Mouse (Mus musculus) gastrocnemius, postnatal 4 days (tissue): Measurements from ENCODE around the gene Nme7. TPM values are rescaled to one million over a fixed set of nuclear protein-coding genes. Genes with fewer than 3 reads are reported as not detected.

ENCODE experiments used
- DNase-seq, 2 experiments: peaks; one replicate each; pipeline ENCODE4 v3.0.0; 2021 to 2022; ENCODE audit warnings: low spot score in 2 of 2, mixed read lengths in 2 of 2
- total RNA-seq, 2 experiments: library from RNA; stranded (reverse); gene quantifications; 2 replicates each; pipeline ENCODE4 v1.2.3; 2021

The Nme7 gene
- total RNA-seq, 2 experiments from 2014 or later: 7.7 to 8.5 TPM

- no peak for DNase-seq
Measured at GRCm38 (mm10) chr1:164427777-164428176, 123.9 kb downstream of the Nme7 start.

- no peak for DNase-seq
Measured at GRCm38 (mm10) chr1:164428644-164429043, 124.7 kb downstream of the Nme7 start.

GRCm38 (mm10) chr1:164432649-164433048, 128.7 kb downstream of the Nme7 start:
- no peak for DNase-seq

GRCm38 (mm10) chr1:164434049-164434448, 130.1 kb downstream of the Nme7 start:
- DNase-seq: no peak

- no peak for DNase-seq
Measured at GRCm38 (mm10) chr1:164436749-164437148, 132.8 kb downstream of the Nme7 start.

- DNase-seq: no peak
Measured at GRCm38 (mm10) chr1:164440230-164440629, 136.3 kb downstream of the Nme7 start.

- no peak for DNase-seq
Measured at GRCm38 (mm10) chr1:164440708-164441407, 136.9 kb downstream of the Nme7 start.

- no peak for DNase-seq
Measured at GRCm38 (mm10) chr1:164441408-164441974, 137.6 kb downstream of the Nme7 start.

- DNase-seq: no peak
Measured at GRCm38 (mm10) chr1:164445620-164446162, 141.8 kb downstream of the Nme7 start.

- DNase-seq: no peak
Measured at GRCm38 (mm10) chr1:164446535-164446934, 142.6 kb downstream of the Nme7 start.

- DNase-seq: no peak
Measured at GRCm38 (mm10) chr1:164447521-164447920, 143.6 kb downstream of the Nme7 start.

- DNase-seq: no peak
Measured at GRCm38 (mm10) chr1:164449626-164450025, 145.7 kb downstream of the Nme7 start.

GRCm38 (mm10) chr1:164450231-164450630, 146.3 kb downstream of the Nme7 start:
- DNase-seq: no peak

- DNase-seq: no peak
Measured at GRCm38 (mm10) chr1:164450644-164451043, 146.7 kb downstream of the Nme7 start.

- no peak for DNase-seq
Measured at GRCm38 (mm10) chr1:164451346-164451745, 147.4 kb downstream of the Nme7 start.

- no peak for DNase-seq
Measured at GRCm38 (mm10) chr1:164452580-164452979, 148.7 kb downstream of the Nme7 start.

- no peak for DNase-seq
Measured at GRCm38 (mm10) chr1:164453146-164453545, 149.2 kb downstream of the Nme7 start.

GRCm38 (mm10) chr1:164453739-164454138, 149.8 kb downstream of the Nme7 start:
- DNase-seq: no peak

GRCm38 (mm10) chr1:164454747-164455400, 151.0 kb downstream of the Nme7 start:
- no peak for DNase-seq

- no peak for DNase-seq
Measured at GRCm38 (mm10) chr1:164455614-164456013, 151.7 kb downstream of the Nme7 start.

- no peak for DNase-seq
Measured at GRCm38 (mm10) chr1:164456065-164456464, 152.1 kb downstream of the Nme7 start.

- no peak for DNase-seq
Measured at GRCm38 (mm10) chr1:164456731-164457130, 152.8 kb downstream of the Nme7 start.
